Mouse (Mus musculus) ES-Bruce4 (cell line): ENCODE results near the gene Anapc16. TPM values are rescaled to one million over a fixed set of nuclear protein-coding genes. Genes with fewer than 3 reads are reported as not detected.
A peak's percentile ranks its signal among the peaks of the same experiment; 100 is the strongest.

Source experiments
- H3K27ac ChIP-seq: 2 replicates; pipeline ENCODE4 v1.5.1; 2012; ENCODE audit warnings: low read length, inconsistent platforms; ENCODE audit not compliant: insufficient read depth
- H3K27me3 ChIP-seq: 2 replicates; pipeline ENCODE4 v1.6.1; 2012; ENCODE audit warnings: mild to moderate bottlenecking, low read length, inconsistent platforms; ENCODE audit not compliant: control insufficient read depth, poor library complexity, insufficient read depth, severe bottlenecking
- H3K36me3 ChIP-seq: 2 replicates; pipeline ENCODE4 v1.6.1; 2012; ENCODE audit warnings: inconsistent platforms, mild to moderate bottlenecking, low read length, moderate library complexity; ENCODE audit not compliant: control insufficient read depth, poor library complexity, insufficient read depth, severe bottlenecking
- H3K4me1 ChIP-seq: one replicate; pipeline ENCODE4 v1.8.1; 2011; ENCODE audit warnings: low read length; ENCODE audit not compliant: control insufficient read depth, insufficient read depth
- H3K4me3 ChIP-seq: 2 replicates; pipeline ENCODE4 v1.5.1; 2011; ENCODE audit warnings: low read depth, mild to moderate bottlenecking, low read length
- H3K9ac ChIP-seq: 2 replicates; pipeline ENCODE4 v1.6.1; 2012; ENCODE audit warnings: low read depth, mild to moderate bottlenecking, inconsistent platforms; ENCODE audit not compliant: poor library complexity, severe bottlenecking
- H3K9me3 ChIP-seq: replicated peaks from 2 replicates; pipeline ENCODE4 v1.6.1; 2012; ENCODE audit warnings: mild to moderate bottlenecking, low read length, inconsistent platforms; ENCODE audit not compliant: control insufficient read depth, poor library complexity, insufficient read depth, severe bottlenecking
- CTCF ChIP-seq: IDR thresholded peaks from one replicate; pipeline ENCODE4 v1.8.1; 2011; ENCODE audit warnings: low read depth, low read length
- EP300 ChIP-seq: IDR thresholded peaks from 2 replicates; pipeline ENCODE4 v1.6.1; 2011; ENCODE audit warnings: low read depth, low read length; ENCODE audit not compliant: insufficient read depth
- POLR2A ChIP-seq: IDR thresholded peaks from one replicate; pipeline ENCODE4 v1.8.1; 2011; ENCODE audit warnings: low read length; ENCODE audit not compliant: insufficient read depth
- polyA plus RNA-seq: library from polyadenylated mRNA; stranded (reverse); fragments of >200 nt; gene quantifications from 2 replicates; pipeline ENCODE4 v1.2.4, GENCODE M21; 2011; ENCODE audit warnings: low read depth; ENCODE audit not compliant: missing spikeins, insufficient read depth, insufficient read length

Gene Anapc16
- polyA plus RNA-seq, 1 experiment: 24.4 TPM

DNA sequence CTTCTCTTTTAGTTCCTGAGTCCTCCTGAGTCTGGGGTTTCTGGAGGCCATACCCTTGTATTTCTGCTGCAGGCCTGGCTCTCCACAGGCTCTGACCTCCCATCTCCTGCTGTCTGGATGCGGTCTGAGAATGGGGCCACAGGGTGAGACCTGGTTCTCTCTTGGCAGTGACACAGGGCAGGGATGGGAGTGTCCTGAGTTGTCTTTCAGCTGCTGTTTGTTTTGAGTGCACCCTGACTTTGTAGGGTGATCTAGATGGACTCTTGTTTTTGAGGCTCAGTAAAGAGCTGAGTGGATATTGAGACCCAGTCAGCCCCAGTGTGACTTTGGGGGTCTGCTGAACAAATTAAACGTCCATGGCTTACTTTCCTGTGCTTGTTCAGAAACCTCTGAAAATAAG, 24.5 kb downstream of the Anapc16 start:
- no peak overlapping the region for H3K4me3 ChIP-seq
- no peak overlapping the region for H3K9ac ChIP-seq
- peaks cover 13% of the 10 kb centered on the region for H3K4me1 ChIP-seq
- no peaks in the 10 kb centered on the region for H3K9me3 ChIP-seq
- no peaks in the 10 kb centered on the region for H3K27me3 ChIP-seq
- TF ChIP-seq POLR2A (no peak), EP300 (no peak), CTCF (no peak)
- H3K36me3 ChIP-seq: no peaks in the 10 kb centered on the region
- no peak overlapping the region for H3K27ac ChIP-seq

- Histone ChIP-seq H3K4me3 (no peak overlapping the region), H3K9me3 (no peaks in the 10 kb centered on the region), H3K4me1 (peaks cover 15% of the 10 kb centered on the region), H3K27me3 (no peaks in the 10 kb centered on the region), H3K36me3 (no peaks in the 10 kb centered on the region), H3K9ac (no peak overlapping the region), H3K27ac (no peak overlapping the region)
- TF ChIP-seq EP300 (no peak), CTCF (no peak), POLR2A (no peak)
Observed at GRCm38 (mm10) chr10:59977715-59978343, 25.1 kb downstream of the Anapc16 start.

DNA sequence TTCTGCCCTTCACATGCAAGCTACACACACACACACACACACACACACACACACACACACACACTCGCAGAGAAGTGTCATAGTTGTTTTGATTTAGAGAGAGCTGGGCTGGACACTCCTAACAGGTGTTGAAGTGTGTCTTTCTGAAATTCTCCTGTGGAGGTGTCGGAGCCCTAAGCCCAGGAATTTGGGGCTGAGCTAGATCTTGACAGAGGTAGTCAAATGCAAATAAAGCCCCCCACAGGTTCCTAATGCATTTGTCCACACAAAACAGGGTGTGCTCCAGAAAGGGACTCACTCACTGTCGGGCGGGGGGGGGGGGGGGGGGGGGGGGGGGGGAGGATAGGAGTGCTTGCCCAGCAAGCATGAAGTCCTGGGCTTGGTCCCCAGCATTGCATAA, 25.8 kb downstream of the Anapc16 start:
- Histone ChIP-seq H3K4me1 (peaks cover 15% of the 10 kb centered on the region), H3K4me3 (no peak overlapping the region), H3K27ac (peak overlapping the region; percentile 51), H3K27me3 (no peaks in the 10 kb centered on the region), H3K36me3 (no peaks in the 10 kb centered on the region), H3K9ac (no peak overlapping the region), H3K9me3 (no peaks in the 10 kb centered on the region)
- TF ChIP-seq EP300 (no peak), POLR2A (no peak), CTCF (no peak)

DNA sequence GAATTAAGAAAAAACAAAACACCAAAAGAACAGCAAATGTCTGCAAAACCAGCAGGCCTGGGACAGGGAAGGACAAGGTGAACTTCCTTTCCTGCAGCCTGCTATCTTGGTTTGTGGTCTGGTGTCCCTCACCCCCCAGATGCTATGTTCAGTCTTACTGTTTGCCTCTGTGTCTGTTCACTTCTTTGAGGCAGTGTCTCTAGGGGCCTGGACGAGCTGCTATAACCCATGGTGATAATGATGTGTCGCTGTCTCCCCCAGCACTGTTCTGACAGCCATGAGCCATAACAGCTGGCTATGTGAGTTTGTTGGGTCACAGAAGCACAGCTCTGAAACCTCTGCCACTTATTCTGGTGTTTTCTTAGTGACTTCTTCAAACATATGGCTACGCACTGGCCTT, 28.1 kb downstream of the Anapc16 start:
- Histone ChIP-seq H3K36me3 (no peaks in the 10 kb centered on the region), H3K4me3 (no peak overlapping the region), H3K27ac (peak overlapping the region; percentile 71), H3K9ac (no peak overlapping the region), H3K9me3 (no peaks in the 10 kb centered on the region), H3K27me3 (no peaks in the 10 kb centered on the region), H3K4me1 (peaks cover 29% of the 10 kb centered on the region)
- no peak for TF ChIP-seq EP300
- TF ChIP-seq POLR2A: no peak
- TF ChIP-seq CTCF: no peak

GRCm38 (mm10) chr10:59974191-59974664, 28.7 kb downstream of the Anapc16 start:
- peak; percentile 91 for TF ChIP-seq EP300
- no peak for TF ChIP-seq CTCF
- H3K9me3 ChIP-seq: no peaks in the 10 kb centered on the region
- no peaks in the 10 kb centered on the region for H3K27me3 ChIP-seq
- H3K27ac ChIP-seq: peak overlapping the region; percentile 71
- H3K36me3 ChIP-seq: no peaks in the 10 kb centered on the region
- no peak overlapping the region for H3K9ac ChIP-seq
- no peak overlapping the region for H3K4me3 ChIP-seq
- H3K4me1 ChIP-seq: peaks cover 25% of the 10 kb centered on the region

- H3K4me3 ChIP-seq: no peak overlapping the region
- no peak overlapping the region for H3K9ac ChIP-seq
- H3K4me1 ChIP-seq: peaks cover 24% of the 10 kb centered on the region
- H3K9me3 ChIP-seq: no peaks in the 10 kb centered on the region
- TF ChIP-seq EP300 (no peak), CTCF (no peak), POLR2A (no peak)
- no peaks in the 10 kb centered on the region for H3K27me3 ChIP-seq
- no peaks in the 10 kb centered on the region for H3K36me3 ChIP-seq
- peak overlapping the region; percentile 54; the same call in 1 of the 2 replicates for H3K27ac ChIP-seq
Observed at GRCm38 (mm10) chr10:59973400-59973799, 29.5 kb downstream of the Anapc16 start.
